Mouse (Mus musculus): ENCODE measurements at regions not wholly inside any gene's neighbourhood (a gene's known extent, or its start where the extent isn't known, plus 50 kb on each side); places are given as distances from the start of the nearest gene placed in this dataset.
A peak's percentile ranks its signal among the peaks of the same experiment; 100 is the strongest.

GRCm38 (mm10) chr9:23068101-23068791 lies 154.6 kb upstream of the Bmper start:
- no peak overlapping the region for H3K9ac ChIP-seq (replicated peaks; ENCODE audit: low read depth, low read length)
- H3K9me3 ChIP-seq (ENCODE audit: control insufficient read depth, low read length) = no peaks in the 10 kb centered on the region
- H3K27me3 ChIP-seq (ENCODE audit: control insufficient read depth, insufficient read depth, low read length) = no peaks in the 10 kb centered on the region
- no peak overlapping the region for H3K4me2 ChIP-seq (ENCODE audit: low read depth, low read length)
- peak; percentile 59; the same call in 1 of the 2 replicates for ATAC-seq (ENCODE audit: low read depth)
- no peaks in the 10 kb centered on the region for H3K36me3 ChIP-seq (ENCODE audit: control insufficient read depth, insufficient read depth, low read length)
- 0 out of 2 replicates have a peak overlapping the region, but pooled peaks have one; percentile 4 for H3K27ac ChIP-seq (ENCODE audit: low read depth, low read length)
- no peaks in the 10 kb centered on the region for H3K4me1 ChIP-seq (ENCODE audit: control insufficient read depth, insufficient read depth, low read length)
- H3K4me3 ChIP-seq (ENCODE audit: low read depth, low read length) = no peak overlapping the region
- 36% methylated on average over 6 of the region's 6 CpGs for WGBS

- Histone ChIP-seq H3K27ac (ENCODE audit: low read depth, low read length) (no peak overlapping the region), H3K9me3 (ENCODE audit: control insufficient read depth, low read length) (no peaks in the 10 kb centered on the region), H3K27me3 (ENCODE audit: control insufficient read depth, insufficient read depth, low read length) (no peaks in the 10 kb centered on the region), H3K4me1 (ENCODE audit: control insufficient read depth, insufficient read depth, low read length) (no peaks in the 10 kb centered on the region), H3K9ac (replicated peaks; ENCODE audit: low read depth, low read length) (no peak overlapping the region), H3K4me2 (ENCODE audit: low read depth, low read length) (no peak overlapping the region), H3K4me3 (ENCODE audit: low read depth, low read length) (no peak overlapping the region), H3K36me3 (ENCODE audit: control insufficient read depth, insufficient read depth, low read length) (no peaks in the 10 kb centered on the region)
- WGBS = 76% methylated on average over 7 of the region's 7 CpGs
- no peak for ATAC-seq (ENCODE audit: low read depth)
These were observed 153.7 kb upstream of the Bmper start for GRCm38 (mm10) chr9:23069161-23069560.

GRCm38 (mm10) chr9:23071006-23071405 lies 151.9 kb upstream of the Bmper start:
- Histone ChIP-seq H3K4me1 (ENCODE audit: control insufficient read depth, insufficient read depth, low read length) (no peaks in the 10 kb centered on the region), H3K36me3 (ENCODE audit: control insufficient read depth, insufficient read depth, low read length) (no peaks in the 10 kb centered on the region), H3K27ac (ENCODE audit: low read depth, low read length) (no peak overlapping the region), H3K27me3 (ENCODE audit: control insufficient read depth, insufficient read depth, low read length) (no peaks in the 10 kb centered on the region), H3K4me3 (ENCODE audit: low read depth, low read length) (no peak overlapping the region), H3K9ac (replicated peaks; ENCODE audit: low read depth, low read length) (no peak overlapping the region), H3K4me2 (ENCODE audit: low read depth, low read length) (no peak overlapping the region), H3K9me3 (ENCODE audit: control insufficient read depth, low read length) (no peaks in the 10 kb centered on the region)
- WGBS = 55% methylated on average over 2 of the region's 2 CpGs
- no peak for ATAC-seq (ENCODE audit: low read depth)

- no peaks in the 10 kb centered on the region for H3K27me3 ChIP-seq (ENCODE audit: control insufficient read depth, insufficient read depth, low read length)
These were observed 150.1 kb upstream of the Bmper start for GRCm38 (mm10) chr9:23072741-23073140.

GRCm38 (mm10) chr9:23083562-23083961 lies 139.3 kb upstream of the Bmper start:
- Histone ChIP-seq H3K9ac (replicated peaks; ENCODE audit: low read depth, low read length) (no peak overlapping the region), H3K4me3 (ENCODE audit: low read depth, low read length) (no peak overlapping the region), H3K9me3 (ENCODE audit: control insufficient read depth, low read length) (no peaks in the 10 kb centered on the region), H3K4me2 (ENCODE audit: low read depth, low read length) (peak overlapping the region; percentile 23; the same call in 1 of the 2 replicates), H3K27me3 (ENCODE audit: control insufficient read depth, insufficient read depth, low read length) (no peaks in the 10 kb centered on the region), H3K36me3 (ENCODE audit: control insufficient read depth, insufficient read depth, low read length) (no peaks in the 10 kb centered on the region), H3K4me1 (ENCODE audit: control insufficient read depth, insufficient read depth, low read length) (peaks cover 7% of the 10 kb centered on the region), H3K27ac (ENCODE audit: low read depth, low read length) (peak overlapping the region; percentile 46)
- ATAC-seq (ENCODE audit: low read depth) = peak; percentile 91
- WGBS = 7% methylated on average over 17 of the region's 17 CpGs

More at GRCm38 (mm10) chr9:23072741-23073140, 150.1 kb upstream of the Bmper start:
- no peaks in the 10 kb centered on the region for H3K36me3 ChIP-seq (ENCODE audit: control insufficient read depth, insufficient read depth, low read length)
- no peak overlapping the region for H3K27ac ChIP-seq (ENCODE audit: low read depth, low read length)
- H3K4me3 ChIP-seq (ENCODE audit: low read depth, low read length) = no peak overlapping the region
- WGBS = 81% methylated on average over 8 of the region's 8 CpGs
- H3K9ac ChIP-seq (replicated peaks; ENCODE audit: low read depth, low read length) = no peak overlapping the region
- no peak for ATAC-seq (ENCODE audit: low read depth)
- H3K4me1 ChIP-seq (ENCODE audit: control insufficient read depth, insufficient read depth, low read length) = no peaks in the 10 kb centered on the region
- H3K4me2 ChIP-seq (ENCODE audit: low read depth, low read length) = no peak overlapping the region
- H3K9me3 ChIP-seq (ENCODE audit: control insufficient read depth, low read length) = no peaks in the 10 kb centered on the region

- Histone ChIP-seq H3K9ac (replicated peaks; ENCODE audit: low read depth, low read length) (no peak overlapping the region), H3K4me3 (ENCODE audit: low read depth, low read length) (no peak overlapping the region), H3K9me3 (ENCODE audit: control insufficient read depth, low read length) (no peaks in the 10 kb centered on the region), H3K36me3 (ENCODE audit: control insufficient read depth, insufficient read depth, low read length) (no peaks in the 10 kb centered on the region), H3K27me3 (ENCODE audit: control insufficient read depth, insufficient read depth, low read length) (no peaks in the 10 kb centered on the region), H3K4me2 (ENCODE audit: low read depth, low read length) (no peak overlapping the region), H3K4me1 (ENCODE audit: control insufficient read depth, insufficient read depth, low read length) (no peaks in the 10 kb centered on the region), H3K27ac (ENCODE audit: low read depth, low read length) (no peak overlapping the region)
- no peak for ATAC-seq (ENCODE audit: low read depth)
- 86% methylated on average over 2 of the region's 2 CpGs for WGBS
These were observed 133.5 kb upstream of the Bmper start for GRCm38 (mm10) chr9:23089339-23089738.

- ATAC-seq (ENCODE audit: low read depth) = no peak
- H3K9me3 ChIP-seq (ENCODE audit: control insufficient read depth, low read length) = no peaks in the 10 kb centered on the region
- no peak overlapping the region for H3K4me3 ChIP-seq (ENCODE audit: low read depth, low read length)
- no peaks in the 10 kb centered on the region for H3K27me3 ChIP-seq (ENCODE audit: control insufficient read depth, insufficient read depth, low read length)
- H3K4me2 ChIP-seq (ENCODE audit: low read depth, low read length) = no peak overlapping the region
- no peaks in the 10 kb centered on the region for H3K36me3 ChIP-seq (ENCODE audit: control insufficient read depth, insufficient read depth, low read length)
- no peak overlapping the region for H3K9ac ChIP-seq (replicated peaks; ENCODE audit: low read depth, low read length)
- H3K4me1 ChIP-seq (ENCODE audit: control insufficient read depth, insufficient read depth, low read length) = no peaks in the 10 kb centered on the region
- WGBS = 74% methylated on average over 11 of the region's 11 CpGs
- no peak overlapping the region for H3K27ac ChIP-seq (ENCODE audit: low read depth, low read length)
These were observed 125.6 kb upstream of the Bmper start for GRCm38 (mm10) chr9:23097134-23097789.

- no peaks in the 10 kb centered on the region for H3K27me3 ChIP-seq (ENCODE audit: control insufficient read depth, insufficient read depth, low read length)
- no peak overlapping the region for H3K4me3 ChIP-seq (ENCODE audit: low read depth, low read length)
- no peaks in the 10 kb centered on the region for H3K4me1 ChIP-seq (ENCODE audit: control insufficient read depth, insufficient read depth, low read length)
- H3K4me2 ChIP-seq (ENCODE audit: low read depth, low read length) = no peak overlapping the region
- no peak for ATAC-seq (ENCODE audit: low read depth)
- H3K9me3 ChIP-seq (ENCODE audit: control insufficient read depth, low read length) = no peaks in the 10 kb centered on the region
- H3K36me3 ChIP-seq (ENCODE audit: control insufficient read depth, insufficient read depth, low read length) = no peaks in the 10 kb centered on the region
- no peak overlapping the region for H3K9ac ChIP-seq (replicated peaks; ENCODE audit: low read depth, low read length)
- no peak overlapping the region for H3K27ac ChIP-seq (ENCODE audit: low read depth, low read length)
These were observed 121.3 kb upstream of the Bmper start for GRCm38 (mm10) chr9:23101584-23101983.

- H3K27ac ChIP-seq (ENCODE audit: low read depth, low read length) = no peak overlapping the region
- H3K27me3 ChIP-seq (ENCODE audit: control insufficient read depth, insufficient read depth, low read length) = no peaks in the 10 kb centered on the region
- no peaks in the 10 kb centered on the region for H3K4me1 ChIP-seq (ENCODE audit: control insufficient read depth, insufficient read depth, low read length)
- H3K4me3 ChIP-seq (ENCODE audit: low read depth, low read length) = no peak overlapping the region
- no peak overlapping the region for H3K4me2 ChIP-seq (ENCODE audit: low read depth, low read length)
- peak; percentile 87 for ATAC-seq (ENCODE audit: low read depth)
- 34% methylated on average over 9 of the region's 9 CpGs for WGBS
- H3K36me3 ChIP-seq (ENCODE audit: control insufficient read depth, insufficient read depth, low read length) = no peaks in the 10 kb centered on the region
- no peaks in the 10 kb centered on the region for H3K9me3 ChIP-seq (ENCODE audit: control insufficient read depth, low read length)
- no peak overlapping the region for H3K9ac ChIP-seq (replicated peaks; ENCODE audit: low read depth, low read length)
These were observed 120.7 kb upstream of the Bmper start for GRCm38 (mm10) chr9:23101990-23102796.
